Mouse (Mus musculus) thymus, postnatal 4 days (tissue): ENCODE results near the gene Dclk3.

ENCODE experiments used
- DNase-seq: peaks from one replicate; pipeline ENCODE4 v3.0.0; 2021

Gene Dclk3

GRCm38 (mm10) chr9:111438904-111439835 is at the start of gene Dclk3:
Gene Dclk3 (plus strand): TSS chr9:111439081.
- DNase-seq = peak; percentile 43

DNA sequence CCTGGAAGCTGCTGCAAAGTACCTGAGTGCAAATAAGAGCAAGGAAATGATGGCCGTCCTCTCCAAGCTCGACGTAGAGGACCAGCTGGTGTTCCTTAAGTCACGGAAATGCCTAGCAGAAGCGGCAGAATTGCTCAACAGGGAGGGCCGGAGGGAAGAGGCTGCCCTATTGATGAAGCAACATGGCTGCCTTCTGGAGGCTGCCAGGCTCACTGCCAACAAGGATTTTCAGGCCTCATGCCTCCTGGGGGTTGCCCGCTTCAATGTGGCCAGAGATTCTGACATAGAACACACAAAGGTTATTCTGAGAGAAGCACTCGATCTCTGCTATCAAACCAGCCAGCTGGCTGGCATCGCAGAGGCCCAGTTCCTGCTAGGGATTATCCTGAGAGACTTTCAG is 48.9 kb upstream of the Dclk3 start:
- no peak for DNase-seq

DNA sequence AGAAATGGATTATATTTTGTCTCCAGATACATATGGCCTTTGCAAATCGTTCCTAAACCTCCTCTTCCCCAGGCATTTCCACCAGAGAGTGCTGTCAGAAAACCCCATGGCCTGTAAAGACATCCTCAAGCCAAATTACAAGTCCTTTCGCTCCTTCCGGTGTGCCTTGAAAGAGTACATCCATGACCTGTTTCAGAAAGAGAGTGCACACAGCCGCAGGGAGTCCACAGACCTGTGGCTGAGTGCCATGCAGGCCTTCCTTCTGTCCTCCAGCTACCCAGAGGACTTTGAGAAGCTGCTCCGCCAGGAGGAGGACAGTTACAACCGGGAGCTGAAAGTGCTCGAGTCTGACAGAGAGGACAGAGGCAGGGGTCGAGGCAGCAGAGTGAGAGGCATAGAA is 47.8 kb upstream of the Dclk3 start:
- no peak for DNase-seq

- DNase-seq = no peak
Measured at GRCm38 (mm10) chr9:111391926-111392442, 46.9 kb upstream of the Dclk3 start.

GRCm38 (mm10) chr9:111395265-111395664 is 43.6 kb upstream of the Dclk3 start:
- no peak for DNase-seq

DNA sequence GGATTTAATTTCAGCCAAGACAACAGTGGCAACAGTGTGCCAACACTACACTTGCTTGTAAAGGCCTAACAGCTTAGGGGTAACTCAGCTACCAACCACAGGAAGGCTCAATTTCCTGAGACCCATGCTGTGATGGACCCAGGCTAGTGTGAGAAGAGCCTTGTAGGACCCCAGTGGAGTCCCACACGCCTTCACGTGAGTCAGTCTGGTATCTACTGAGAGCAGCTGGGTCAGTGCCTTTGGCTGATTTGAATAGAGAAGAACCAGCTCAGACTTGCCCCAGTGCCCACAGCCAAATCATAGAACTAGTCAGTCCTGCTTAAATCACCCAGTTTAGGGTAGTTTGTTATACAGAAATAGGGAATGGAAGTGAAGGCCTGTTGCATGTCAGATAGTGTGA is 40.8 kb upstream of the Dclk3 start:
- DNase-seq = no peak

GRCm38 (mm10) chr9:111400089-111400488 is 38.8 kb upstream of the Dclk3 start:
- DNase-seq = no peak

- DNase-seq = no peak
Measured at GRCm38 (mm10) chr9:111403159-111403558, 35.7 kb upstream of the Dclk3 start.

- no peak for DNase-seq
Measured at GRCm38 (mm10) chr9:111404346-111405079, 34.4 kb upstream of the Dclk3 start.

GRCm38 (mm10) chr9:111405080-111405428 is 33.8 kb upstream of the Dclk3 start:
- no peak for DNase-seq

- DNase-seq = no peak
Measured at GRCm38 (mm10) chr9:111408012-111408411, 30.9 kb upstream of the Dclk3 start.

GRCm38 (mm10) chr9:111408427-111408826 is 30.5 kb upstream of the Dclk3 start:
- DNase-seq = no peak

DNA sequence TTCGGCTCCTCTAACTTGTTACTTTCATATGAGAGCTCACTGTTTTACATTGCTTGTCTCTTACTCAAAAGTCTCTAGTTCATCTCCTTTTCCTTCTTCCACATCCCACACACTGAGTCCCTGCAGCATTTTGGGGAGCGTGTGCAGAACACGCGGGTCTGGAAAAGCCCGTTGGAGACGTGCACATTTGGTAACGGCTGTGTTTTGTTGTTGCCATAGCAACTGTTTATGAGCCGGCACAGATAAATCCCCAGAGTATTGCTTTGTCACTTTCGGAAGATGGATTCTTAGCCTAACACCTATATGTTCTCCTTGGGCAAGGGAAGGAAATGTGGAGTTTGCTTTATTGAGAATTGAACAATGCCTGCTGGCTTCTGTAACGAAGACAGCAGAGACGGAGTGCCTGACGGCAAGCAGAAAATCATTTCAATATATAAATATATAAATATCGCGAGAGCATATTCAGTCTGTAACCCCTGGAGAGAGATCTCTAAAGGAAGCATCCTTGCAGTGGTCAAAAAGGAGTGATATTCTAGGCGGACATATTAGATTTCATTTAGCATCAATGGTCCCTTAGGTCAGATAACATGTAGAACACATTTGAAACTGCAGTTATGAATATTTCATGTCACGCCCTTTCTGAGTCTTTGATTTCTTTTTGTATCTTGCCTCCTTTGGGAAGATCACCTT is 26.3 kb upstream of the Dclk3 start:
- no peak for DNase-seq

DNA sequence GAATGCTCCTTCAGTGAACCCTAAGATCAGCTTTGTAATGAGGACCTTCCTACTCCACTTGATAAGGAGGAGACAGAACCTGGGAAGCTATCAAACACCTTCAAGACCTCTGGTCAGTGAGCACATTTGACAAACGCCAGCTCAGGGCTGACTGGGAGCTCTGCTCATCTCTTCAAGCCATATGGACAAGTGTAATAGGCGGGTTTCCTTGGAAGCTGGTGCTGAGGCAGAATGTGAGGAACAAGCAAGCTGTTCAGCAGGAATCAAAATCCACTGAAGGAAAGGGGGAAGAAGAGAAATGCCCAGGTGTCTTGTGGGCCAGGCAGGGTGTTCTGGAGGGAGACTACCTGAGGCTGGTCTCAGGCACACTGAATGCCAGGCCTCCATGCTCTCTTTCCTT is 17.0 kb upstream of the Dclk3 start:
- no peak for DNase-seq

- no peak for DNase-seq
Measured at GRCm38 (mm10) chr9:111422567-111422966, 16.3 kb upstream of the Dclk3 start.

DNA sequence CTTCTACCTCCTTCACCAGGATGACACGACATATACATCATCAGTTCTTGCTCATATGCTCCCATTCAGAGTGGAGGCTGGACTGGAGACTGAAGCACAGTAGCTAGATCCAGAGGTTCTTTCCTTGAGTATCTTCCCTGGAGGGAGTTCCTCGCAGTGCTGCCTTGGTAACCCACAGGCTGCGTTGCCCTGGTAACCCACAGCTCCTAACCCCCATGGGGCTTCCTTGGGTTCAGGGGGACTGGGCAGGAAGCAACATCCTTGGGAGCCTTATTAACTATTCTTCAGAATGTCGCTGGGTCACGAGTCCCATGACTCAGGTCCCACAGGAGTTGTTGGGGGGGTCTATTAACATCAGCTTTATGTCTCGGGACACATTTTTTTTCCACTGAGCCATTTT is 13.8 kb upstream of the Dclk3 start:
- DNase-seq = no peak

DNA sequence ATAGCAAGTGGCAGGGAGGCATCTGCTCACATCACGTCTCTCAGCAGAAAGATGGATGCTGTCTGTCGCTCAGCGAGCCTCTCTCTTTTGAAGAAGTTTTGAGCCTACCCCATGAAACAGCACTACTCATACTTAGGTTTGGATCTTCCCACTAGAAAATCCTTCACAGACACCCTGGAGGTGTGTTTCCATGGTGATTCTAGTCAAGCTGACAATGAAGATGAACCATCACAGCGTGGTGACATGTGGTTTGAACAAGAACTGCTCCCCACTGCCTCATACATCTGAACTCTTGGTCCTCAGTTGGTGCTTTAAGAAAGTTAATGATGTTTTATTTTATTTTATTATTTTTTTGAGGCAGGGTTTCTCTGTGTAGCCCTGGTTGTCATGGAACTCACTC is 12.9 kb upstream of the Dclk3 start:
- DNase-seq = no peak

- DNase-seq = peak; percentile 10
Measured at GRCm38 (mm10) chr9:111427891-111428555, 10.9 kb upstream of the Dclk3 start.

DNA sequence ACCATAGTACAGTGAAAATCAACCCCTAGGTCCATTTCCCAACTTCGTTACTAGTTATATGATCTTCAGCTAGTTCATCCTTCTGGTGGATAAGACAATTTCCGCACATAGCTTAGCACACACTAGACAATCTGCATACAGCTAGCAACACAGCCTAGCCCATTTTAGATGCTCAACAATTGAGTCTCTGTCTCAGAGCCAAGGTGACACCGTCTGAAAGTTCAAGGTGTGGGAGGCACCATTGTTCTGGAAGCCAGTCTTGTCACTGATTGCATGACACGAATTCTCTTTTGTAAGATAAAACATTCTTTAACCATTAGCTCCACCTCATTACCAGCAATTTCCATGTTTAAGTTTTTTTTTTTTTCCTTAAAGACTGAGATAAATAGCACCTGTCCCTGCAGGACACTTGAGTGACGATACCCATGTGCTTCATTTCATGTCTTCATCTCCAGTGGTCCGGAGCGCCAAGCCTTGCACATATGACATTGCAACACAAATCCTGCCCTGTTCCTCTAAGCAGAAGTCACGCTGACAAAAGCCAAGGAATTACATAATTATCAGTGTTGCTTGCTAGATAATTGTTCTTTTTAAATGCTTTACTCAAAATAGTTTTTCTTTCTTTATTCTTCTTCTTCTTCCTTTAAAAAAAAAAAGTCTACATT is 10.1 kb upstream of the Dclk3 start:
- DNase-seq = no peak

DNA sequence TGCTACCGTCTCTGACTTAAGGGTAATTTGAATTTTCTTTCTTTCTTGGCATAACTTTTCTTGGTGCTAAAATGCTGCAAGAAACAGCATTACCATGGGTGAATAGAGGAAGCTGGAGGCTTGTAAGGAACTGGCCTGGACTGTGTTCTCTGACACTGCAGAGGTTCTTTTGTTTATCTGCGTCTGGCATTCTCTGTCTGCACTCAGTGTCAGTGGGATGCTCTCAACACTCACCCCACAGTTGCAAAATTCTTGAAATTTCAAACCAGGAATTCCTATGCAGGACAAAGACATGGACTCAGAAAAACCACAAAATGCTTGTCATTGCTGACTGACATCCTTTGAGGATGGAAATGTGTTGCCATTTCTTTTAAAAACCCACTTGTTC is 9.5 kb upstream of the Dclk3 start:
- no peak for DNase-seq

- no peak for DNase-seq
Measured at GRCm38 (mm10) chr9:111435429-111435828, 3.5 kb upstream of the Dclk3 start.

DNA sequence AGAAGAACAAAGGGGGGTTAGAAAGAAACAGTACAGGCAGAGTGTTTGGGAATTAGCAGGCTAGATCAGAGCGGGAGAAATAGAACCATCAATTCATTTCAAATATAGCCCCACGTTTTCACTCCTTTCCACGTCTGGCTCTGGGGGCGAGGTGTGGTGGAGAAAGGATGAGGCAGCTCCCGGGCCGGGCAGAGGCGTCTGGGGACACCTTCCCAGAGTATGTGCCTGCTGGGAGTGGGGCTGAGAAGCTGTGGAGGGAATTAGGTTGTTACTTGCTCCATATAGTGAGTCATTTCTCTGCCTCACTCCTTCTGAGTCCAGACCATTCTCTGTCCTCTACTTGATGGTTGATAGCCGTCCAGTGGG is 938 bp downstream of the Dclk3 start:
- no peak for DNase-seq
